Mouse (Mus musculus): ENCODE results near the gene Agtpbp1.

- TF ChIP-seq CTCF (IDR thresholded peaks at IDR 0.05; ENCODE audit: extremely low read depth, insufficient read length, insufficient replicate concordance, low read depth, low read length), result no peak
- no peak for TF ChIP-seq POLR2A (IDR thresholded peaks at IDR 0.05; ENCODE audit: low read depth, low read length)
These were observed 20.1 kb downstream of the Agtpbp1 start for GRCm38 (mm10) chr13:59564923-59565322.
